Mouse (Mus musculus) heart, embryonic 14.5 days (tissue): ENCODE measurements around the gene Plet1. TPM values are rescaled to one million over a fixed set of nuclear protein-coding genes. Genes with fewer than 3 reads are reported as not detected.

ENCODE experiments used
- ATAC-seq: fragments of 200-750 bp; cut with Nextera tagmentation; 2 replicates; pipeline ENCODE4 v1.8.0; 2017; ENCODE audit warnings: low read depth, moderate TSS enrichment; ENCODE audit not compliant: insufficient number of reproducible peaks, insufficient read depth, low FRiP score
- H3K27ac ChIP-seq, 2 experiments: fragments of 200-500 bp in 1 of 2; fragments of 300-500 bp in 1 of 2; sonication (generic) in 1 of 2; replicated peaks in 1 of 2; 2 replicates each; pipeline ENCODE4 v1.5.1; 2012 to 2014; ENCODE audit warnings: low read depth in 2 of 2, low read length in 2 of 2, control low read depth in 1 of 2, mild to moderate bottlenecking in 1 of 2, mixed read lengths in 1 of 2; ENCODE audit not compliant: control insufficient read depth in 1 of 2, insufficient read depth in 1 of 2
- H3K27me3 ChIP-seq: fragments of 300-500 bp; sonication (generic); 2 replicates; pipeline ENCODE4 v1.6.1; 2014; ENCODE audit warnings: mild to moderate bottlenecking, low read length, control low read depth; ENCODE audit not compliant: control insufficient read depth, insufficient read depth
- H3K36me3 ChIP-seq: fragments of 300-500 bp; sonication (generic); 2 replicates; pipeline ENCODE4 v1.6.1; 2014; ENCODE audit warnings: mild to moderate bottlenecking, control low read depth, low read length, mixed read lengths; ENCODE audit not compliant: control insufficient read depth, insufficient read depth
- H3K4me1 ChIP-seq, 2 experiments: fragments of 200-500 bp in 1 of 2; fragments of 300-500 bp in 1 of 2; sonication (generic) in 1 of 2; 2 replicates each; pipeline ENCODE4 v1.6.1; 2012 to 2014; ENCODE audit warnings: low read length in 2 of 2, control low read depth in 1 of 2, mixed read lengths in 1 of 2; ENCODE audit not compliant: control insufficient read depth in 2 of 2, insufficient read depth in 2 of 2
- H3K4me2 ChIP-seq: fragments of 300-500 bp; sonication (generic); 2 replicates; pipeline ENCODE4 v1.6.1; 2014; ENCODE audit warnings: mild to moderate bottlenecking, low read length
- H3K4me3 ChIP-seq, 2 experiments: fragments of 200-500 bp in 1 of 2; fragments of 300-500 bp in 1 of 2; sonication (generic) in 1 of 2; 2 replicates each; pipeline ENCODE4 v1.5.1; 2012 to 2014; ENCODE audit warnings: low read length in 2 of 2, mild to moderate bottlenecking in 2 of 2, control low read depth in 1 of 2, low read depth in 1 of 2, moderate library complexity in 1 of 2; ENCODE audit not compliant: control insufficient read depth in 1 of 2, insufficient read depth in 1 of 2
- H3K9ac ChIP-seq: fragments of 300-500 bp; sonication (generic); 2 replicates; pipeline ENCODE4 v1.6.1; 2014; ENCODE audit warnings: mild to moderate bottlenecking, low read length
- H3K9me3 ChIP-seq: fragments of 300-500 bp; sonication (generic); 2 replicates; pipeline ENCODE4 v1.6.1; 2016; ENCODE audit warnings: low read length, control low read depth; ENCODE audit not compliant: control insufficient read depth
- WGBS: fragments of 180-500 bp; shearing (Covaris S2); extraction: QIAGEN DNeasy Blood & Tissue Kit; methylation state at CpG from one replicate; pipeline ENCODE4 v1.1.7; 2014; 5-methylcytosine and 5-hydroxymethylcytosine counted together
- polyA plus RNA-seq: library from polyadenylated mRNA; unstranded; fragments of >200 nt; fragmentation: Nextera tagmentation; extraction: Ambion mirVana; gene quantifications from 2 replicates; pipeline ENCODE4 v1.2.1, GENCODE M21; 2014

Plet1 gene
- polyA plus RNA-seq = 0.15 and 0.31 TPM in 2 replicates

GRCm38 (mm10) chr9:50494311-50494710 lies at the start of gene Plet1:
TSS of gene Plet1 (plus strand) at chr9:50494525.
- ATAC-seq = no peak
- H3K36me3 ChIP-seq = no peaks in the 10 kb centered on the region

GRCm38 (mm10) chr9:50449048-50449447 lies 45.3 kb upstream of the Plet1 start:
- Histone ChIP-seq H3K4me1 (no peaks in the 10 kb centered on the region; a peak in 2 of 4 replicates), H3K9ac (no peak overlapping the region), H3K4me2 (no peak overlapping the region), H3K27me3 (no peaks in the 10 kb centered on the region), H3K9me3 (no peaks in the 10 kb centered on the region), H3K36me3 (no peaks in the 10 kb centered on the region), H3K4me3 (no peak overlapping the region), H3K27ac (no peak overlapping the region)
- ATAC-seq = no peak
- WGBS = 42% methylated on average over 13 of the region's 13 CpGs

More at GRCm38 (mm10) chr9:50494311-50494710, at the start of gene Plet1:
- Histone ChIP-seq H3K27me3 (no peaks in the 10 kb centered on the region), H3K9ac (no peak within 1 kb of the TSS), H3K4me3 (no peak within 1 kb of the TSS), H3K4me1 (peaks cover 11 to 19% of the 10 kb centered on the region in 2 experiments), H3K4me2 (no peak within 1 kb of the TSS), H3K27ac (no peak within 1 kb of the TSS), H3K9me3 (no peaks in the 10 kb centered on the region)
- 80% methylated on average over 6 of the region's 6 CpGs for WGBS

GRCm38 (mm10) chr9:50451456-50452218 lies 42.7 kb upstream of the Plet1 start:
- no peak for ATAC-seq
- 43% methylated on average over 9 of the region's 9 CpGs for WGBS
- peak overlapping the region; percentile 52 for H3K4me2 ChIP-seq

GRCm38 (mm10) chr9:50452303-50452775 lies 42.0 kb upstream of the Plet1 start:
- peak; percentile 39; the same call in 1 of the 2 replicates for ATAC-seq
- Histone ChIP-seq H3K4me2 (peak overlapping the region; percentile 52), H3K27ac (0 out of 4 replicates have a peak overlapping the region, but pooled peaks of 1 of the 2 experiments have one; percentile 24), H3K4me3 (no peak overlapping the region), H3K36me3 (no peaks in the 10 kb centered on the region), H3K9ac (peak overlapping the region; percentile 21; the same call in 1 of the 2 replicates), H3K9me3 (no peaks in the 10 kb centered on the region), H3K27me3 (no peaks in the 10 kb centered on the region), H3K4me1 (no peaks in the 10 kb centered on the region; a peak in 2 of 4 replicates)
- WGBS = 12% methylated on average over 10 of the region's 10 CpGs

More at GRCm38 (mm10) chr9:50451456-50452218, 42.7 kb upstream of the Plet1 start:
- Histone ChIP-seq H3K27me3 (no peaks in the 10 kb centered on the region), H3K9me3 (no peaks in the 10 kb centered on the region), H3K4me3 (no peak overlapping the region), H3K36me3 (no peaks in the 10 kb centered on the region), H3K27ac (0 out of 4 replicates have a peak overlapping the region, but pooled peaks of 1 of the 2 experiments have one; percentile 24), H3K4me1 (no peaks in the 10 kb centered on the region; a peak in 2 of 4 replicates), H3K9ac (peak overlapping the region; percentile 21; the same call in 1 of the 2 replicates)

GRCm38 (mm10) chr9:50457596-50457995 lies 36.7 kb upstream of the Plet1 start:
- Histone ChIP-seq H3K9me3 (no peaks in the 10 kb centered on the region), H3K27ac (no peak overlapping the region), H3K4me3 (no peak overlapping the region), H3K4me2 (no peak overlapping the region), H3K36me3 (no peaks in the 10 kb centered on the region), H3K4me1 (peaks cover 0 to under 1% of the 10 kb centered on the region in 2 experiments; a peak in 1 of 4 replicates), H3K27me3 (no peaks in the 10 kb centered on the region), H3K9ac (no peak overlapping the region)
- WGBS = 78% methylated on average over 7 of the region's 7 CpGs
- ATAC-seq = no peak

- H3K4me2 ChIP-seq = no peak overlapping the region
- H3K27ac ChIP-seq = no peak overlapping the region
- H3K4me1 ChIP-seq = peaks cover 0 to 2% of the 10 kb centered on the region in 2 experiments; a peak in 1 of 4 replicates
- H3K9ac ChIP-seq = no peak overlapping the region
- ATAC-seq = no peak
- H3K27me3 ChIP-seq = no peaks in the 10 kb centered on the region
- H3K4me3 ChIP-seq = no peak overlapping the region
- no peaks in the 10 kb centered on the region for H3K9me3 ChIP-seq
- WGBS = 35% methylated on average over 2 of the region's 2 CpGs
- no peaks in the 10 kb centered on the region for H3K36me3 ChIP-seq
These were observed 34.8 kb upstream of the Plet1 start for GRCm38 (mm10) chr9:50459537-50459936.

- Histone ChIP-seq H3K9me3 (no peaks in the 10 kb centered on the region), H3K27me3 (no peaks in the 10 kb centered on the region), H3K36me3 (no peaks in the 10 kb centered on the region), H3K27ac (no peak overlapping the region), H3K4me2 (peak overlapping the region; percentile 61), H3K4me1 (peaks cover 0 to 2% of the 10 kb centered on the region in 2 experiments; a peak in 1 of 4 replicates), H3K9ac (peak overlapping the region; percentile 59), H3K4me3 (peak overlapping the region; percentile 15 to 20; a peak in 3 of 4 replicates)
- no peak for ATAC-seq
- WGBS = 42% methylated on average over 19 of the region's 19 CpGs
These were observed 31.7 kb upstream of the Plet1 start for GRCm38 (mm10) chr9:50462494-50463204.
